Mouse (Mus musculus): ENCODE results near the gene 0610009B22Rik.

DNA sequence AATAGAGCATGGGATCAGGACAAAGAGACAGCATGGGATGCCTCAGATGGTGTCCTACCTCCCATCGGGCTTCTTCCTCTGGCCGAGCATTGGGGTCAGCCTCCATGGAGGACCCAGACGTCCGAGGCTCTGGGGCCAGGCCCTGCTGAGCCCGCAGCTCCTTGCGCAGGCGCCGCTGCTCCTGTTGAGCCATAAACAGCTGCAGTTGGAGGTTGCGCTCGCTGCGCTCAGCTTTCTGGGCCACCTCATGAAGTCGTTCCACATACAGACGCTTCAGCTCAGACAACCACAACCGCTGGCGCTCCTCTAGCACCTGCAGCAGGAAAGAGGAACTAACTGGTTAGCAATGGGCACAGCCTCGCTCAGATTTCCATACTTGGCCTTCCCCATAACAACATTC is 44.5 kb downstream of the 0610009B22Rik start:
- no peak for TF ChIP-seq CTCF (IDR thresholded peaks at IDR 0.05; ENCODE audit: borderline replicate concordance, insufficient read depth, low read depth, low read length)
- no peak for TF ChIP-seq POLR2A (IDR thresholded peaks at IDR 0.05; ENCODE audit: borderline replicate concordance, insufficient read depth, low read length)

All from cerebellum, adult 2 months (tissue).